Mouse (Mus musculus): Measurements from ENCODE around the gene Sprr1a.
A peak's percentile ranks its signal among the peaks of the same experiment; 100 is the strongest.
"Not testable (repeated sequence)": the region's sequence is repeated elsewhere in the genome, so short reads cannot be mapped to it uniquely, and the experiment has no call there.

Gene Sprr1a

GRCm38 (mm10) chr3:92485863-92486262 lies at the start of gene Sprr1a:
Sprr1a (minus strand) TSS chr3:92485895.
- DNase-seq: no peak

GRCm38 (mm10) chr3:92534411-92534810 lies 48.7 kb upstream of the Sprr1a start, which contains the start of gene 2310046K23Rik:
2310046K23Rik (minus strand) TSS chr3:92534511.
- DNase-seq: no peak

DNA sequence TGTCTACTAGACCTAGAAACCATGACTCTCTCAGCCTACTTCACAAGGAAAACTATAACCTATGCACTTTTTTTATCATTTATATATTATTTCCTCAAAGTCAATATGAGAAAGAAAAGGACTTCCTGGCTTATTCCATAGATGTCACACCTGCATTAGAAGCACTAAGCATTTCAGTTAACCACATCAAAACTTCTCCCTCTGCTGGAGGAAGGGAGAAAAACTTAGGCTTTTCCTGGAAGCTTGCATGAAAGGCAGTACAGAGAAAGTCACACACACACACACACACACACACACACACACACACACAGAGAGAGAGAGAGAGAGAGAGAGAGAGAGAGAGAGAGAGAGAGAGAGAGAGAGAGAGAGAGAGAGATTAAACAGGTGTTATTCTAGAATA lies 26.6 kb upstream of the Sprr1a start:
- DNase-seq: no peak

DNA sequence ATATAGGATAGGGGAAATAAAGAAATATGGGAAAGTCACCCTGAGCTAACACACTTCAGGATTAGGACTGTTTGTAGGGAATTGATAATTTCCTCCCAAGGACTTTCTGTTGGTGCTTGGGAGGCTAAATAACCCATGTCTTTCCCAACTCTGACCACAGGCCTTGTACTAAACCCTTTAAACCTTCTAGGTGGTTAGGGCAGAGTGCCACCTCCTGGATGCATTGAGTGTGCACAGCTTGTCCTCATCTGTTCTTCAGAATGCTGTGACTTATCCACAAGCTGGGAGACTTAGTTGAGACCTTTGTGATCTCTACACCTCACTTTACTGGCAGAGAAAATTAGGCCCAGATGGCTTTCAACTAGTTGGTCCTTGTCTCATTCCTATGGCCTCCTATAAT lies 25.1 kb upstream of the Sprr1a start:
- peak; percentile 23 for DNase-seq

GRCm38 (mm10) chr3:92508185-92508584 lies 22.5 kb upstream of the Sprr1a start:
- no peak for DNase-seq

DNA sequence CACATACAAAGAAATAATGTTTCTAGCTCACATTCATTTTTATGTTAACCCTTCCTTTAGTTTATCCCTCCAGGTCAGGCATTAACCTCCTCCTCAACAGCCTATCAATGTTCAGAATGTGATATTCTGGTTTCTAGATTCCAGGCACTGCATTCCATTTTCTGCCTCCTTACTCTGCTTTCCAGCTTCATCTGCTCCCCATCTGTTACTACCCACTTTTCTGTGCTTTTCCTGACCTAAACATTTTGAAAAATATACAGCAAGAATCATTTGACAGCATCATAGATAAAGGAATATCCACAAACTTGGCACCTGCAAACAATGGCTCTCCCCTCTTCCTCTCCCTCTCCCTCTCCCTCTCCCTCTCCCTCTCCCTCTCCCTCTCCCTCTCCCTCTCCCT lies 17.8 kb upstream of the Sprr1a start:
- DNase-seq: no peak

- DNase-seq: no peak
Observed at GRCm38 (mm10) chr3:92500393-92500792, 14.7 kb upstream of the Sprr1a start, which contains the start of gene Sprr4. Sprr4 (minus strand) TSS chr3:92500493.

GRCm38 (mm10) chr3:92490262-92490661 lies 4.6 kb upstream of the Sprr1a start:
- not testable (repeated sequence) for DNase-seq

- no peak for DNase-seq
Observed at GRCm38 (mm10) chr3:92486307-92486706, 612 bp upstream of the Sprr1a start.

DNA sequence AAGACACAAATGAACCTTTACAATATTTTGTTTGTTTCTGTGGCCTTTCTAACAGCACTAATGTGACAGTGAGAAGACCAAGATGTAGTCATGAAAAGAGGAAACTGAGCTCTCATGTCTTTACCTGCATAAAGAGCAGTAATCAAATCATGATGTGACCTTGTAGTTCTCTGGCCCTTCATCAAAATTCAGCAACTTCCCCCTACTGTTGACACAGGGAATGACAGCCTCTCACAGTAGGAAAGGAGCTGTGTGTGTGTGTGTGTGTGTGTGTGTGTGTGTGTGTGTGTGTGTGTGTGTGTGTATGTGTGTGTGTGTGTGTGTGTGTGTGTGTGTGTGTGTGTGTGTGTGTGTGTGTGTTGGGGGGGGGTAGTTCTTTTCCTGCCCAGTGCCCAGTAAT lies 4.4 kb downstream of the Sprr1a start:
- DNase-seq: not testable (repeated sequence)

DNA sequence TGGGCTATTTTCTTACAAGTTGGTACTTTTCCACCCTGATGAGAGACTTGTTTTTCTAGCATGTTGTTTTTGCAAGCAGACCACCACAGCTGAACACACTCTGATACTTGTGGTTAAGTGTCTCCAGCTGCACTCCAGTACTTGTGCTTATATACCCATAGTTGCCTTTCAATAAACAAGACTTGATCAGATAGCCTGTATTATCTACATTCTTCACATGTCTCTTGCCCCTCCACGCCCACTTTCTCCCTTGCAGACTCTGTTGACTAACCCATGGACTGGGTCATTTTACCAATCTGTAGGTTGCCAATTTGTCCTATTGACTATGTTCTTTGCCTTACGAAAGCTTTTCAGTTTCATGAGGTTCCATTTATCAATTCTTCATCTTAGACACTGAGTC lies 15.6 kb downstream of the Sprr1a start:
- DNase-seq: no peak

DNA sequence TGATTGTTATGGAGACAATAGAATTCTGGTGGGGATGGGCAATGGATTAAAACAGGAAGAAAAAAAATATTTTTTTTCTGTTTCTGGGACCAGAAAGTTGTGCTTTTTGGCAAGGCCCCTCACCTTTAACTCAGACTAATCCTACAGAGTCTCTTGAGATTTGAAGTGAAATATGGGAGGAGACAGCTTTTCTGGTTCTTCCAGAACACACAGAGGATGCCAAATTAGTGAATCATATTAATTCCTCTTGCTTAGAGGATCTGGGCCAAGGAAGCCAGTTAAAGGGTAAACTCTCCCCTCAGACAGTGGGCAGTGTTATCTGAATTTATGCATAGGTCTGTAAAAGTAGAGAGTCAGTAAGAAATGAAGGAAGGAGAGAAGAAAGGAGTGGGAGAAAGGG lies 18.3 kb downstream of the Sprr1a start:
- no peak for DNase-seq

DNA sequence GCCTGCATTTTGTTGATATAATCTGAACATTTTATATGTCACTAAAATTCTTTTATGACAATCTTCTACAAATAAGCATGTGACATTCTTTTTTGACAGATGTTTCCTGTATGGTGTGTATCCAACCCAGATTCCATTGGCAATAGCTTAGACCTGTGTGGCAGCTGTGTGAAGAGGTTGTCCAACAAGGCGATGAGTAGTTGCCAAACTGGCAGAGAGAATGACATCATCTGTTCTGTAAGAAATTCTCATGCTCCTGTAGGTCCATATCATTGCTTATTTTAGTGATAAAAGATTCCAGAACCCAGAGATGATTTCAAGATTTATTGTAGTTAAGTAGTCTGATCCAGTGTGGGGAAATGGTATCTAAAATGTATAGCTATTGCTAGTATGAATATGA lies 19.1 kb downstream of the Sprr1a start:
- no peak for DNase-seq

GRCm38 (mm10) chr3:92458620-92459019 lies 27.1 kb downstream of the Sprr1a start, which contains the start of gene Sprr3:
Sprr3 (minus strand) TSS chr3:92458720.
- DNase-seq: no peak

DNA sequence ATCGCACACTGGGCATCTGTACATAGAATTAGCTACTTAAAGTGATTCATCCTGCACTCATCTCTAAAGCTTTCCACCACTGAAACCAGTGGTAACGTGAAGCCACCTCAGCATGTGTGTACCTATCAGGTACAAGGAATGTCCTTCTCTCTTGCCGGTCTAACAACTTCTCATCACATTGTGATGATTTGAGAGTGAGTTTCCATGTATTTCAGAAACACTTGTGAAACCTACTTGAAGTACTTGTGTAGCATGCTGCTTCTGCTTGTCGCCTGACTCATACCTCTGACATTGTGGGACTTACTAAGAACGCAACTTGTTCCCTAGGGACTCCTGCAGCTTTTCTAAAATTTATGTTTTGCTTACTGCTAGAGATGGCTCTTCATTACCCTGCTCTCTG lies 30.5 kb downstream of the Sprr1a start:
- no peak for DNase-seq

- DNase-seq: no peak
Observed at GRCm38 (mm10) chr3:92440177-92440576, 45.5 kb downstream of the Sprr1a start.

DNA sequence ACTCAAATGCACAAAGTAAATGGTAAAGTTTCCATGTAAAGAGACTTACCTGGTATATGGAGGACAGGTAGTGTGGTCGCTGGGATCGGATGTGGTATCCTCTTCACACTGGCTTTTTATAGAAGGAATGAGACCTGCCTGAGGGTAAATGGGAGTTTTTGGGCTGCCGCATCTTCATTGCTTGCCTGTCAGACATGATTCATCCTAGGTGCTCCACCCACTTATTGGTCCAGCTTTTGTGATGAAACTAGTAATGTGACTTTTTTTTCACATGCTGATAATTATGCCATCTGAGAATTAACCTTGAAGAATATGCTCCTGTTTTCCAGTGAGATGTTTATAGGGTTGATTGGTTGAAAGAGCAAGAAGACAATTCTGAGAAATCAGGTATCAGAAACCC lies 47.0 kb downstream of the Sprr1a start, which contains the start of gene Sprr1b:
Sprr1b (minus strand) TSS at position 101 of the 400 bp plus-strand sequence.
- DNase-seq: no peak
